Mouse (Mus musculus) lung, embryonic 16.5 days (tissue): ENCODE measurements at regions not wholly inside any gene's neighbourhood (a gene's known extent, or its start where the extent isn't known, plus 50 kb on each side); places are given as distances from the start of the nearest gene placed in this dataset.

Experiments used
- ATAC-seq: fragments of 200-750 bp; cut with Nextera tagmentation; 2 replicates; pipeline ENCODE4 v1.8.0; 2017; ENCODE audit warnings: low read depth, mild to moderate bottlenecking, moderate library complexity
- H3K27ac ChIP-seq: fragments of 300-500 bp; sonication (generic); 2 replicates; pipeline ENCODE4 v1.5.1; 2014; ENCODE audit warnings: mild to moderate bottlenecking, control low read depth, low read length
- H3K27me3 ChIP-seq: fragments of 300-500 bp; sonication (generic); 2 replicates; pipeline ENCODE4 v1.6.1; 2014; ENCODE audit warnings: low read depth, low read length, mixed read lengths; ENCODE audit not compliant: control insufficient read depth, insufficient read depth
- H3K36me3 ChIP-seq: fragments of 300-500 bp; sonication (generic); 2 replicates; pipeline ENCODE4 v1.6.1; 2014; ENCODE audit warnings: low read length; ENCODE audit not compliant: control insufficient read depth, insufficient read depth
- H3K4me1 ChIP-seq: fragments of 300-500 bp; sonication (generic); replicated peaks from 2 replicates; pipeline ENCODE4 v1.6.1; 2014; ENCODE audit warnings: low read length, mixed read lengths; ENCODE audit not compliant: control insufficient read depth, insufficient read depth
- H3K4me2 ChIP-seq: fragments of 300-500 bp; sonication (generic); 2 replicates; pipeline ENCODE4 v1.6.1; 2014; ENCODE audit warnings: low read depth, low read length, control low read depth
- H3K4me3 ChIP-seq: fragments of 300-500 bp; sonication (generic); 2 replicates; pipeline ENCODE4 v1.5.1; 2014; ENCODE audit warnings: mild to moderate bottlenecking, low read length, control low read depth
- H3K9ac ChIP-seq: fragments of 300-500 bp; sonication (generic); 2 replicates; pipeline ENCODE4 v1.6.1; 2014; ENCODE audit warnings: low read length, control low read depth
- H3K9me3 ChIP-seq: fragments of 300-500 bp; sonication (generic); 2 replicates; pipeline ENCODE4 v1.6.1; 2016; ENCODE audit warnings: low read length; ENCODE audit not compliant: control insufficient read depth
- WGBS: fragments of 180-500 bp; shearing (Covaris S2); extraction: QIAGEN DNeasy Blood & Tissue Kit; methylation state at CpG from one replicate; pipeline ENCODE4 v1.1.7; 2014; 5-methylcytosine and 5-hydroxymethylcytosine counted together

DNA sequence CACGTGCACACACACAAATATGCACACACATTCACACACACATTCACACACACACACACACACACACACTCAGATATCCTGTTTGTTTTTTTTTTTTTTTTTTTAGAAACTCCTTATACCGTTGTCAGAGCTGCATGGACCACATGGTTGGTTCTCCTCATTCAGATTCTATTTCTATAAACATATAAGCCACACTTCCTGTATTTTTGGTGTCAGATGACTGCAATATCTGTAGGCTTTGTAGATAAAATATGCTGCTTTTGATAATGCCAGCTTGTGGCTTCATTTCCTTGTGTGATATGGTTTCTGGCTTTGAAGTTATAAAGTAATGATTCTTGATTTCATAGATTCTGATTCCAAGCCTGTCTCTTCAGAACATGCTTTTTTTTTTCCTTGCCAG is 231.7 kb downstream of the Ahr start:
- WGBS, result 47% methylated on average over 2 of the region's 2 CpGs

DNA sequence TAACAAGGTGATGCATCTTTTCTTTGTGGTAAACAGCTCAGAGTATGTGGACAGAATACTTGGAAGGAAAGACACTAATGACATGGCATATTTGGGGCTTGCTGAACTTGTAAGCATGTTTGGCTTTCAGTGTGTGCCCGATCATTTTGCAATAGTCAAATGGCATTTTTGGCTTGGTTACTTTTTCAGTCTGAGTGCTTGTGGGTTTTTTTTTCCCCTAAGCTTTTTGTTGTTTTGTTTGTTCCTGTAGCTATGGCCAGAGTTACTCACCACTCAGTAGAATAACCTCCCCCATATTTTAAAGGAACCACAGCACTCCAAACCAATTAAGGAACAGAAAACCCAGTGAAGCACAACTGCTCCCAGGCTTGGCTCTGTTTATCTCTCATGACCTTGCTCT is 240.2 kb downstream of the Ahr start:
- Histone ChIP-seq H3K4me3 (no peak overlapping the region), H3K27ac (no peak overlapping the region), H3K9ac (no peak overlapping the region), H3K9me3 (no peaks in the 10 kb centered on the region; the same call in 1 of the 2 replicates), H3K4me2 (no peak overlapping the region), H3K27me3 (no peaks in the 10 kb centered on the region), H3K4me1 (no peaks in the 10 kb centered on the region), H3K36me3 (no peaks in the 10 kb centered on the region)
- ATAC-seq, result no peak
- WGBS, result 72% methylated on average over 1 of the region's 1 CpGs

More for the DNA sequence above, 231.7 kb downstream of the Ahr start:
- H3K4me1 ChIP-seq, result no peaks in the 10 kb centered on the region
- no peak overlapping the region for H3K4me3 ChIP-seq
- no peak overlapping the region for H3K27ac ChIP-seq
- H3K36me3 ChIP-seq, result no peaks in the 10 kb centered on the region
- ATAC-seq, result no peak
- H3K9ac ChIP-seq, result no peak overlapping the region
- no peaks in the 10 kb centered on the region for H3K9me3 ChIP-seq
- no peaks in the 10 kb centered on the region for H3K27me3 ChIP-seq
- H3K4me2 ChIP-seq, result no peak overlapping the region

DNA sequence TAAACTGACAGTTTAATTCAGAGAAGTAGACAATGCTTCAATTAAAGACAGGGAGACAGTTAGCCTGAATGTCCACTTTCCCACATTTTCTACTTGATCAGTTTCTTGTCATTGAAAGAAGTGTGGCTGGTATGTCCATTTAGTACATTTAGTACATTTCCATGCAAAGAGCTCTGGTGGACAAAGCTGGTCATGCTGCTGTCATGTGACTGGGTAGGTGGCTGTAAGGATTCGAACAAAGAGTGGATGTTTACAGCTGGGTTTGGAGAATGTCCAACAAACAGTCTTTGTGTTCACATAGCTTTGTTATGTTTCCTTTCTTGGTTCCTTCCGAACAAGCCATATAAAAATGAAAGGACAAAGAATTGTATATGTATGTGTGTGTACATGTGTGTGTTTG is 241.3 kb downstream of the Ahr start:
- peak overlapping the region; percentile 49; the same call in 1 of the 2 replicates for H3K27ac ChIP-seq
- no peaks in the 10 kb centered on the region for H3K4me1 ChIP-seq
- H3K9ac ChIP-seq, result no peak overlapping the region
- H3K4me3 ChIP-seq, result no peak overlapping the region
- H3K9me3 ChIP-seq, result no peaks in the 10 kb centered on the region; the same call in 1 of the 2 replicates
- no peak overlapping the region for H3K4me2 ChIP-seq
- 50% methylated on average over 2 of the region's 2 CpGs for WGBS
- ATAC-seq, result peak; percentile 45; the same call in 1 of the 2 replicates
- no peaks in the 10 kb centered on the region for H3K36me3 ChIP-seq
- H3K27me3 ChIP-seq, result no peaks in the 10 kb centered on the region

DNA sequence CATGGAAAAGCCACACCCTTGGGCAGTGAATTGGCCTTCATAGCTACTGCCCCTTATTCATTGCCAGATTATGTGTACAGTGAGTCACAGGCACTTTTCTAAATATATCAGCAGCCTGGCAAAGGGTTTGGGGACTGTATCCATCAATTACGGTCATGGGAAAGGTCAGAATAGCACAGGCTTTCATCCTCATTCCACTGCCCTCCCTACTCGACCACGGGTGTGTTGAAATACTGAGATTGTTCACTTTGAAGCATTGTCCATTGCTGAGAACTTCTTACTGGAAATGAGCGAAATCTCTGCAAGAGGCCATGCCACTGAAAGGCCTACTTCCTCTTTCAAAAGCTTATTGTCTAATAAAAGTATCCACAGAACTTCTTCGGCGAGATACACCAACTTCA is 242.9 kb downstream of the Ahr start:
- WGBS, result 80% methylated on average over 6 of the region's 6 CpGs

DNA sequence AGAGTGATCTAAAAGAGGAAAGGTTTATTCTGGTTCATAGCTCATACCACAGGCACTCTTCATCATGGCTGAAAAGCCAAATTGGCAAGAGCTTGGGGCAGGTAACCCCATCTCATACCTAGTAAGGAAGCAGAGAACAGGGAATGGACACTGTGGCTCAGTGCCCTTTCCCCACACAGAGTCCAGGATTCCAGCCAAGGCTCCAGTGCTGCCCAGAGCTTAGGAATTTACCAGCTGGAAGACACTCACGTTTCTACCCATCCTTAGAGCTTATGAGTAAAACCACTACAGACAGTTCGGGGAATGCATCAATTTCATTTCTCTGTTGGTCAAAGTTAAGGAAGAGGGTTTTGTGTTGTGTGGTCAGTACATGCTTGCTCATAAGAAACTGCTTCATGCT is 241.0 kb downstream of the Snx13 start:
- no peak for ATAC-seq
- 49% methylated on average over 2 of the region's 2 CpGs for whole genome bisulfite sequencing
- H3K9me3 ChIP-seq, result no peaks in the 10 kb centered on the region
- H3K4me3 ChIP-seq, result no peak overlapping the region
- H3K27ac ChIP-seq, result no peak overlapping the region
- H3K36me3 ChIP-seq, result no peaks in the 10 kb centered on the region
- H3K9ac ChIP-seq, result no peak overlapping the region
- peaks cover 8% of the 10 kb centered on the region for H3K4me1 ChIP-seq
- H3K27me3 ChIP-seq, result no peaks in the 10 kb centered on the region
- no peak overlapping the region for H3K4me2 ChIP-seq

More for the DNA sequence above, 242.9 kb downstream of the Ahr start:
- H3K4me3 ChIP-seq, result no peak overlapping the region
- no peak overlapping the region for H3K9ac ChIP-seq
- no peak for ATAC-seq
- no peaks in the 10 kb centered on the region for H3K27me3 ChIP-seq
- no peaks in the 10 kb centered on the region for H3K36me3 ChIP-seq
- no peaks in the 10 kb centered on the region; the same call in 1 of the 2 replicates for H3K9me3 ChIP-seq
- no peak overlapping the region for H3K27ac ChIP-seq
- no peaks in the 10 kb centered on the region for H3K4me1 ChIP-seq
- no peak overlapping the region for H3K4me2 ChIP-seq

DNA sequence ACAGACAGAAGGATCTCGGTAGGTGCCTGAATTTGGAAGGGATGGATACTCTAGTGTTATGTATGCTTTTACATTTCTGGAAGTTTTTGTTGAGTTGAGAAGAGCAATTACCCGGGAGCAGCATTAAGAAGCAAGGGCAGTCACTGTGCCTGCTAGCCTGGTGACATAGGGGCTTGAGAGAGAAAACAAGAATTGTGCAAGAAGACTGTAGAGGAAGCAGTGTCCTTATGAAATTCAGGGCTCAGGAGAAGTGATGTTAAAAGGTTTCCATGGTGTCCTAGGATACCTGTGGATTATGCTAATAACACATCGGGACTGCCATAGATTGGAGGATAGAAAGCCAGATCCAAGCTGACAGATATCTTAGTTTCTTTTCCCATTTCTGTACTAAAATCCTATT is 240.6 kb downstream of the Snx13 start:
- no peaks in the 10 kb centered on the region for H3K27me3 ChIP-seq
- no peak for ATAC-seq
- H3K4me2 ChIP-seq, result no peak overlapping the region
- no peaks in the 10 kb centered on the region for H3K36me3 ChIP-seq
- H3K27ac ChIP-seq, result peak overlapping the region; percentile 1; the same call in 1 of the 2 replicates
- no peak overlapping the region for H3K4me3 ChIP-seq
- H3K9ac ChIP-seq, result no peak overlapping the region
- WGBS, result 83% methylated on average over 3 of the region's 3 CpGs
- no peaks in the 10 kb centered on the region for H3K9me3 ChIP-seq
- H3K4me1 ChIP-seq, result peaks cover 8% of the 10 kb centered on the region

DNA sequence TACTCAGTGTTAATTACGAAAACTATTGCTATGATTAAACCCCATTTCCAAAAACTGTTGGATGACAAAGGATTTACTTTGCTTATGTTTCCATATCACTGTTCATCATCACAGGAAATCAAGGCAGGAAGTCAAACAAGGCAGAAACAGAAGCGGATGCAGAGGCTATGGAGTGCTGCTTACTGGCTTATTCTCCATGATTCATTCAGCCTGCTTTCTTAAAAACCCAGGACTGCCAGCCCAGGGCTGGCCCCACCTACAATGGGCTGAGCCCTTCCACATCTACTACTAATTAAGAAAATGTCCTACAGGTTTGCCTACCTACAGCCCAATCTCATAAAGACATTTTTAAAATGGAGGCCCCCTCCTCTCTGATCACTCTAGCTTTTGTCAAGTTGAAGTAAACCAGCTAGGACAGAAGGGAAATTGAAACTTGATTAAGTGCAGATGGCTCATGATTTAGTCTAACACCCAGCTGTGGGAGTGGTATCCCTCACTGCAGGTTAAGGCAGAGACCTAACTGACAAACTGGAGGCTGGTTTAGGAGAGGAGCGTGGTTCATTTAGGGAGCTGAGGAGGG is 240.1 kb downstream of the Snx13 start:
- H3K36me3 ChIP-seq, result no peaks in the 10 kb centered on the region
- WGBS, result 81% methylated on average over 3 of the region's 3 CpGs
- no peaks in the 10 kb centered on the region for H3K9me3 ChIP-seq
- H3K9ac ChIP-seq, result no peak overlapping the region
- 0 out of 2 replicates have a peak, but pooled peaks have one; percentile 56 for ATAC-seq
- no peak overlapping the region for H3K4me3 ChIP-seq
- H3K4me1 ChIP-seq, result peaks cover 8% of the 10 kb centered on the region
- H3K27me3 ChIP-seq, result no peaks in the 10 kb centered on the region
- H3K27ac ChIP-seq, result peak overlapping the region; percentile 1; the same call in 1 of the 2 replicates
- H3K4me2 ChIP-seq, result no peak overlapping the region

DNA sequence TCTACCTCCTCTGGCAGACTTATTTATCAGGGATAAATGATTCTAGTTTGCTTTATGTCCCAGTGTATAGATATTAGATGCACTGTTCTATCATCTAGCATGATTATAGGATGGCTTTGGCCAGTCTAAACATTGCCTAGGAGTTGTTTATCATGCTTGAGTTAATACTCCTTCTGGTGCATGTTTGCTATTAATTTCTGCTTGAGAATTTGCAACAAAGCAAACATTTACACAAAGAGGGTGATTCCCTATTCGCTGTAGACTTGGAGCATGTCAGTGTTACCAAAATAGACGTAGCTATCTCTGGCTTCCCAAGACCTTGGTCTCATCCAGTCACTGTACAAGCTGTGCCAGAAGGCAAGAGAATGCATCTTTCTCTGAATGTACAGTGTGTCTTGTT is 237.4 kb downstream of the Snx13 start:
- H3K27ac ChIP-seq, result peak overlapping the region; percentile 59
- ATAC-seq, result peak; percentile 85
- H3K9me3 ChIP-seq, result no peaks in the 10 kb centered on the region
- H3K27me3 ChIP-seq, result no peaks in the 10 kb centered on the region
- H3K4me3 ChIP-seq, result no peak overlapping the region
- no peak overlapping the region for H3K9ac ChIP-seq
- WGBS, result 13% methylated on average over 2 of the region's 2 CpGs
- H3K4me1 ChIP-seq, result peaks cover 8% of the 10 kb centered on the region
- no peaks in the 10 kb centered on the region for H3K36me3 ChIP-seq
- no peak overlapping the region for H3K4me2 ChIP-seq

DNA sequence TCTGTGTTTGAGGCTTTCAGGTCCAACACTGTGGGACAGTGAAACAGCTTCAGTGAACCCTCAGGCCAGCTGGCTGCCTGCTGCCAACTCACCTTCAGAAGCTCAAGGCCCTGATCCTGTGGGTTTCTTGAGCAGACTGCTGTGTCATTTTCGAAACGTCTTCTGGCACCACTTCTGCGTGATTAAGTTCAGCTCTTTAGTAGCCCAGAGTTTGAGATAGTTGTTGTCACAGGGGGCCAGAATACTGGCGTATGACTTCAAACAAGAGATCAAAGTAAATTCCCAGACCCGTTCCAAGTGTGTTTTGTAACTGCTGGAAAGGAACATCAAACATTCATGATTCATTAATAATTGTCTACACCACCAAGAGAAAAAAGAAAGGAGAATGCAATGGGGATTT is 236.9 kb downstream of the Snx13 start:
- Histone ChIP-seq H3K9me3 (no peaks in the 10 kb centered on the region), H3K36me3 (no peaks in the 10 kb centered on the region), H3K27ac (peak overlapping the region; percentile 20), H3K4me3 (no peak overlapping the region), H3K4me1 (peaks cover 8% of the 10 kb centered on the region), H3K9ac (no peak overlapping the region), H3K4me2 (no peak overlapping the region), H3K27me3 (no peaks in the 10 kb centered on the region)
- WGBS, result 4% methylated on average over 5 of the region's 5 CpGs
- ATAC-seq, result peak; percentile 72

DNA sequence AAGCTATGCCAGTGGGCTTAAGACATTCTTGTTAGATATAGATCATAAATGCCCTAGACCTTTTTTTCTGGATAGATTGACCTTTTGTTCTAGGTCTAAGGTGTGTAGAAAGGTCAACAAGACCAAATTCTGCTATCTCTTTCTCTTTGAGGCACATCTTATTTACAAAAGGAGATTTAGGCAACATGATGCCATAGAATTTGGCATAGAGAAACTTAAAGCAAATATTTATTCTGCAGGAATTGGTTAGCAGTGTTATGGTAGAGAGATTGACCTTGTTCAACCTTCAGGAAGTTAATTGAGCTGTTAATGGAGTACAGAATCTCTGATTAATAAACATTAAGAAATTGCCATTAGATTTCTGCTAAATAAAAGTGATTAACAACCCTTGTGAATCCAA is 236.4 kb downstream of the Snx13 start:
- Histone ChIP-seq H3K4me2 (no peak overlapping the region), H3K36me3 (no peaks in the 10 kb centered on the region), H3K4me1 (peaks cover 8% of the 10 kb centered on the region), H3K4me3 (no peak overlapping the region), H3K9ac (no peak overlapping the region), H3K27me3 (no peaks in the 10 kb centered on the region), H3K9me3 (no peaks in the 10 kb centered on the region), H3K27ac (no peak overlapping the region)
- ATAC-seq, result no peak
